Mouse (Mus musculus): ENCODE results near the gene Hist1h2ak. TPM values are rescaled to one million over a fixed set of nuclear protein-coding genes. Genes with fewer than 3 reads are reported as not detected.

Hist1h2ak gene
- total RNA-seq, 2 experiments from 2014 or later, result 16.6 to 53.8 TPM

Small RNAs within 50 kb of the gene (microRNA-seq; reads per million reads assigned to microRNA genes)
- gene Gm44346 (0 reads per million in 2 experiments), gene Gm44357 (0 reads per million in 2 experiments), gene Gm44367 (0 reads per million in 2 experiments), gene Gm44454 (0 reads per million in 2 experiments)

Other genes starting within 250 kb of the Hist1h2ak start
- gene Zkscan8, start 222.7 kb downstream of the Hist1h2ak start, total RNA-seq (2021), result 10 to 100 TPM; 11.7 to 12.3 TPM
- gene Olfr1366, start 211.0 kb downstream of the Hist1h2ak start, total RNA-seq (2021), result not detected
- not detected for gene Olfr1535, start 193.9 kb downstream of the Hist1h2ak start, total RNA-seq (2021)
- gene Olfr1364, start 172.1 kb downstream of the Hist1h2ak start, total RNA-seq (2021), result not detected
- gene Olfr1362, start 139.8 kb downstream of the Hist1h2ak start, total RNA-seq (2021), result not detected
- gene Olfr11, start 111.3 kb downstream of the Hist1h2ak start, total RNA-seq (2021), result not detected
- not detected for gene Olfr1361, start 90.4 kb downstream of the Hist1h2ak start, total RNA-seq (2021)
- gene Olfr1360, start 76.4 kb downstream of the Hist1h2ak start, total RNA-seq (2021), result not detected
- not detected for gene Olfr1359, start 55.7 kb downstream of the Hist1h2ak start, total RNA-seq (2021)
- gene Hist1h2bl, start 37.7 kb downstream of the Hist1h2ak start, total RNA-seq (2021), result 100 to 1,000 TPM in 1 of 2 experiments, 10 to 100 TPM in 1; 66.3 to 130 TPM
- gene Hist1h2ai, start 37.4 kb downstream of the Hist1h2ak start, total RNA-seq (2021), result 100 to 1,000 TPM in 1 of 2 experiments, 10 to 100 TPM in 1; 51.5 to 150 TPM
- gene Hist1h3h, start 36.2 kb downstream of the Hist1h2ak start, total RNA-seq (2021), result 100 to 1,000 TPM in 1 of 2 experiments, 10 to 100 TPM in 1; 82.7 to 215 TPM
- gene Hist1h2bm, start 31.8 kb downstream of the Hist1h2ak start, total RNA-seq (2021), result 10 to 100 TPM; 21.5 to 40.5 TPM
- gene Hist1h4j, start 18.8 kb downstream of the Hist1h2ak start, total RNA-seq (2021), result 10 to 100 TPM; 13.0 to 25.4 TPM
- 100 to 1,000 TPM; 128 to 321 TPM for gene Hist1h4k, start 3.3 kb downstream of the Hist1h2ak start, total RNA-seq (2021)
- 10 to 100 TPM; 34.2 to 84.3 TPM for gene Hist1h2bn, start 296 bp upstream of the Hist1h2ak start, total RNA-seq (2021)
- gene Hist1h1b, start 26.8 kb upstream of the Hist1h2ak start, total RNA-seq (2021), result 10 to 100 TPM; 33.7 to 72.0 TPM
- 100 to 1,000 TPM in 1 of 2 experiments, 10 to 100 TPM in 1; 74.9 to 156 TPM for gene Hist1h3i, start 29.5 kb upstream of the Hist1h2ak start, total RNA-seq (2021)
- 10 to 100 TPM; 10.5 to 19.2 TPM for gene Hist1h2an, start 33.4 kb upstream of the Hist1h2ak start, total RNA-seq (2021)
- 10 to 100 TPM; 19.6 to 53.2 TPM for gene Hist1h2bp, start 33.6 kb upstream of the Hist1h2ak start, total RNA-seq (2021)
- gene Hist1h2bq, start 56.4 kb upstream of the Hist1h2ak start, total RNA-seq (2021), result 100 to 1,000 TPM in 1 of 2 experiments, 10 to 100 TPM in 1; 53.2 to 110 TPM
- not detected for gene Hist1h2ao, start 56.6 kb upstream of the Hist1h2ak start, total RNA-seq (2021)
- gene Hist1h4m, start 57.9 kb upstream of the Hist1h2ak start, total RNA-seq (2021), result 100 to 1,000 TPM; 163 to 280 TPM
- 10 to 100 TPM in 1 of 2 experiments, 1 to 10 TPM in 1; 9.1 to 16.3 TPM for gene Hist1h4n, start 78.4 kb upstream of the Hist1h2ak start, total RNA-seq (2021)
- 100 to 1,000 TPM in 1 of 2 experiments, 10 to 100 TPM in 1; 85.4 to 183 TPM for gene Hist1h2ap, start 79.7 kb upstream of the Hist1h2ak start, total RNA-seq (2021)
- gene Hist1h2br, start 79.9 kb upstream of the Hist1h2ak start, total RNA-seq (2021), result 100 to 1,000 TPM in 1 of 2 experiments, 10 to 100 TPM in 1; 52.5 to 108 TPM
- gene Zfp184, start 191.3 kb upstream of the Hist1h2ak start, total RNA-seq (2021), result under 1 TPM; 0.62 to 0.90 TPM
- not detected for gene Pom121l2, start 227.4 kb upstream of the Hist1h2ak start, total RNA-seq (2021)